Mouse (Mus musculus) retina, postnatal 7 days (tissue): Measurements from ENCODE around the gene Atp5h.

Experiments
- DNase-seq: peaks from one replicate; pipeline ENCODE4 v3.0.0-alpha.2; 2012; ENCODE audit warnings: low read depth, low spot score

The Atp5h gene

DNA sequence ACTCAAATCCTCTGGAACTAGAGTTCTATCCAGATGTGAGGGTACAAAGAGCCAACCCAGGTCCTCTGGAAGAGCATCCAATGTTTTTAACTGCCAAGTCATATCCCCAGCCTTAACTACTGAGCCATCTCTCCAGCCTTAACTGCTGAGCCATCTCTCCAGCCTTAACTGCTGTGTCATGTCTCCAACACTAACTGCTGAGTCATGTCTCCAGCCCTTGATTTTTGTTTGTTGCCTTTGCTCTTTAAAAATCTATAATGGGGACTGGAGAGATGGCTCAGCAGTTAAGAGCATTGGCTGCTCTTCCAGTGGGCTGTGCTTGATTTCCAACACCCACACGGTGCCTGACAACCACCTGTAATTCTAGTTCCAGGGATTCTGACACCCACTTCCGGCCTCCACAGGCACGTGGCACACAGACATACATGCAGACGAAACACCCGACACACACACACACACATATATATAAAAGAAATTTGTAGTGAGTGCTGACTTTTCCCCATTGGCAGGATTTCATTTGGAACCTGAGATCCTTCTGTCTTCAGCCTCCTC is 17.9 kb upstream of the Atp5h start:
- DNase-seq: no peak

DNA sequence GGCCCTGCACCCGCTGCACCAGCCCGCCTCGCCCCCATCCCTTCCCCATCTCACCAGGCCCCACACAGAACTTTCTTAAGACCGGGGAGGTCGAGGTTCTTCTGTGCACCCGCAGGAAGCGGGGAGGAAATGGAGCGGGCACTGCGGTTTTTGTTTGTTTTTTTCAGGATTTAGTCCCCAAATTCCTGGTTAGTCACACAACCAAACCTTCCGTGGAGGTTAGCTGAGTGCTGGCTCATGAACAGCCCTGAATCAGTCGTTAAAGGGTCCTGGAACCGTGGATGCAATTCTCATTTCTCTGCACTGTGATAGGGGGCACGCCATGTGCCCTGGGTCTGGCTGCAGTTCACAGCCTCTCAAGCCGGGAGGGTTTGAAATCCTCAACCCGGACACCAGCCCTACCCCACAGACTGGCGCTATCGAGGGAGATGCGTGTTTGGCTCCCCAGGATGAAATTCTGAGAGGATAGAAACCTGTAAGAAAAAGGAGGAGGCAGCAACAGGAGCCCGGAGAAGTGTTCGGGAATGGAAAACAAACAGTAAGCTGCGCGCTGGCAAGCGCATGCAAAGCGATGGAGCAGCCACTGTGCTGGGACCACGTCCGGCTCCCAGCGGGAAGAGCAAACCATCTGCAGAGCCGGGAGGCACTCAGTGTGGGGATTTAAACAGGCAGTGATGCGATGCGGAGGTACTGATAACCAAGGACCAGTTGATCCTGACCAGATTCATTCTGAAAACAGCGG is 16.0 kb upstream of the Atp5h start:
- DNase-seq: no peak

DNA sequence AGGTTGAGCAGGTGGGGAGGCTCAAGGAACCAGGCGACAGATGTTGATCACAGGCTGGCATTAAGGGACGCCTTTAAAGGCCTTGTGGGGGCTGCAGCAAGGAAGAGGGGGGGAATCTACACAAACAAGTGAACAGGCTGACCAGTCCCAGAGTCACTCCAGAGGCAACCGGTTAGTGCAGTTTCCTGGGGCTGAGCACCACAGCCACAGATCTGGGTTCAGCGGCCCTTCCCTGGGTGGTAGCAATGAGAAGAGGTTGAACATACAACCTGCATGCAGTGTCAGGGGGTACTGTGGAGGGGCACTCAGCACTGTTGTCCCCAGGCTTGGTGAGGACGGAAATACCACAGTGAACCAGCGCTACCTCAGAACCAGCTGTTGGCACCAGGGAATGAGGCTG is 13.6 kb upstream of the Atp5h start:
- no peak for DNase-seq

DNA sequence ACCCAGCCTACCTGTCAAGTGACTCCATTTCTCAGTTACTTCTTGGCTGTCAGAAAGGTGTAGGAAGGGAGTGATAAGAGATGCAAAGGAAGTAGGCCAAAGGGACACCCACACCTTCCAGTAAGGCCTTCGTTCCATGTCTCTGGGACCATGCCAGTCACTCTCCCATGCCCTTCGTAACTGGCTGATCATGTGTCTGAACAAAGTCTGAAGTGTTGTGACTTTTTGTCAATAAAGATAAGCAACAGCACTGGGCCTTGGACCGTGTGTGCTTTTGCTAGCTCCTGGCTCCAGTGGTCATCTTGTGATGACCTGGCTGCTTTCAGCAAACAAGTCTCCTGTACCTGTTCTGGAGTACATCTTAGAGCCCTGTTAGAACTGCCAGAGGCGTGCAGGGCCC is 13.1 kb upstream of the Atp5h start:
- DNase-seq: no peak

DNA sequence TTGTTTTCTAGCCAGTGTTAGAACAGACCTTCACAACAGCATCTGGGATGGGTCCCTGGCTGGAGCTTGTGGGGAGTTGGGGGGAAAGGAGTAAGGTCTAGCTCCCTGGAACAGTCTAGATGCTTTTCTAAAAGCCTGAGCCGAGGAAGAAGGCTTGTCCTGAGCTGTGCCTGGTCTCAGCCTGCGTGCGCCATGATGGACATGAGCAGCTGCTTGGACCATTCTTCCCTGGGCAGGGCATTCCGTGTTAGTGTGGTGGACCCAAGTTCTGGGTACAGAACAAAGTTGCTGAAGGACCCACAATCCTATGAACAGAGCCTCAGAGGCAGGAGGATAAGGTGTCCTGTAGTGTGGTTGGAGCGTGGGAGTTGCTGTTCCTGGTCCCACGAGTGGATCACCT is 10.8 kb upstream of the Atp5h start:
- DNase-seq: no peak

DNA sequence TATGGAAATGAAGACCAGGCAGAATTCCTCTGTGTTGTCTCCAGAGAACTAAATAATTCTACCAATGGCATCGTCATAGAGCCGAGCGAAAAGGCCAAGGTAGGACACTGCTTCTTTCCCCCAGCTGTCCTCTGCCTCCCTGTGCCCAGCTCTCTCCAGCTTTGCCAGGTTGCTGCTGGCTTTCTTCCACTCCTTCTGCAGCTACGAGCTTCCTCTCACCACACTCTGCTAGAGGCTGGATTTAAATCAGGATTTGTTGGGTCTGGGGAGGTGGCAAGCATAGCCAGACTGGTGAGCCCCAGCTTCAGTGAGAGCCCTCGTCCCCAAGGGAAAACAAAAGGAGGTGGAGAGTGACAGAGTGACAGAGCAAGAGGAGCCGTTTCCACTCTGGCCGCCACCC is 9.5 kb upstream of the Atp5h start:
- no peak for DNase-seq

DNA sequence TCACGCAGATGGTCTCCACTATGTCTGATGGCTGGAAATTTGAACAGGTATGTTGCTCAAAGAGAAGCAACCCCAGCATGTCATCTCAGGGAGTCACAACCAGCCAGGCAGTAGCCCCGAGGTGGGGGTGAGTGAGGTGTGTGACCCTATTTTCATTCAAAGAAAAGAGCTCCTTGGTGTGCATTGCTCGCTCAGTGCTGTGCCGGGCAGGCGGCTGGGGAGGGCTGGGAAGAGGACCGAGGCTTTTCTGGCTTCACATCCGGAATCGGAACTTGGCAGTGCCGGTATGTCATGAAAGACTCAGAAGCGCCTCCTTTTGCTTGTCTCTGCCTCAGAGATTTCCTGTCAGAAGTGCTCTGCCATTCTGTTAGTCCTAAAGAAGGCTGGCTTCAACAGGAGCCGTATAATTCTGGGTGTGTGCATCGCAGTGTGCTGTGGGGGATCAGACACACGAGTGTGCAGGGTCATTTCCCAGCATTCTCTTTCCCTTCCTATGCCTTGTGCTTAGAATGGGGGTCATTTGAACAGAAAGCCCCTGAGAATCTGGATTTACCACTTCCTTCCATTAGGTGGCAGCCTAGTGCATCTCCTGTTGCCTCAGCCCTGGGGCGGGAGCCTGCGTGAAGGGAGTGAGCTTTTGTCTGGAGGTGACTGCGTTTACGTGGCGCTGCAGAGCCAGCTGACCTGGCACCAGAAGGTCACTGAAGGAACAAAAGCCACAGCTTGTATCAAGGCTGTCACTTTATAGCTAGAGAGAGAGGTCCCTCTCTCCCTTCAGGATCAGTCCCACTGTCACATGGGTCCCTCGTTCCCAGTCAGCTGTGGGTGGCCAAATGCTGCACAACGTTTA is 7.9 kb upstream of the Atp5h start:
- DNase-seq: peak; percentile 79

DNA sequence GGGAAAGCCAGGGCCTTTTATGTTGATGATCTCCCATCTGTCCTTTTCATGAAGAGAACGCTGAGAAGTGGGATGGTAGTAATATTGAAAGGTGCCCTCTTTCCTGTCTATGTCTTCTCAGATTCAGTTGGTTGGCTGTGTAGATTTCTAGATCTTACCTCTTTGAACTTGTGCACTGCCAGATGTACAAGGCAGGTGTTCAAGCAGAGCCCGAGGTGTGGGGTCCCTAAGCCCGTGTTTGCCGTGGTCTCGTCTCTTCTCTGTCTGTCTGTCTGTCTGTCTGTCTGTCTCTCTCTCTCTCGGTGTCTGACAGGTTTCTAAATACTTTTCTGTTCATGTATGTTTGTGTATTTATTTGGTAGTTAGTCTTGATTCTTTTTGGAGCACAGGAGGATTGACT is 5.9 kb upstream of the Atp5h start:
- no peak for DNase-seq

DNA sequence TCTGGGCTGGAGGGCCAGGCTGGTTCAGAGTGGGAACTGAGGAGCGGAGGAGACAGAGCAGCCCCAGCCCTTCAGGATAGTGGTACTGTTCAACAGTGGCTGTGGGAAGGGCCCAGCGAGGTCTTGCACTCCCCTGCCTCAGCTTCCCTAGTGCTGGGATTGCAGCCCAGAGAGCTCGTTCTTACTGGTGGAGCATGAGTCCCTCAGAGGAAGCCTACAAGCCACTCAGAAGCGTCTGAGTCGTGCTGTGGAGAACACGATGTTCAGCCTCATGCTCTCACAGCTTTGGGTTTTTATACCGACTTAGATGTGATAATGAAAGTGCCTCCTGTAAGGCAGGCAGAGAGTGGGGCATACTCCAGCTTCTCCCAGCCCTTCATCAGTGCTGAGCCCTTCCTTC is 4.9 kb upstream of the Atp5h start:
- DNase-seq: no peak

DNA sequence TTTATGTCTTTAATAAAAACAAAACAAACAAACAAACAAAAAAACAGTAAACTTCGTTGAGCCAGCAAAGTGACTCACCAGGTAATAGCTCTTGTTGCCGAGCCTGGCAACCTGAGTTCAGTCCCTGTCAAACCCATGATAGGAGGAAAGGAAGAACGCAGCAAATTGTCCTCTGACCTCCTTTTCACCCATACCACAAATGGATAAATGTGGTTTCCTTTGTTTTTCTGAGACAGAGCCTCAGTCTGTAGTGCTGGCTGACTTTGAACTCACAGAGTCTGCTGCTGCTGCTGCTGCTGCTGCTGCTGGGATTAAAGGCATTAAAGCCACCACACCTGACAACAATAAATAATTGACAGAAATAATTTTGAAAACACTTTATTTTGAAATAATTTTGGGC is 3.3 kb upstream of the Atp5h start:
- DNase-seq: no peak

DNA sequence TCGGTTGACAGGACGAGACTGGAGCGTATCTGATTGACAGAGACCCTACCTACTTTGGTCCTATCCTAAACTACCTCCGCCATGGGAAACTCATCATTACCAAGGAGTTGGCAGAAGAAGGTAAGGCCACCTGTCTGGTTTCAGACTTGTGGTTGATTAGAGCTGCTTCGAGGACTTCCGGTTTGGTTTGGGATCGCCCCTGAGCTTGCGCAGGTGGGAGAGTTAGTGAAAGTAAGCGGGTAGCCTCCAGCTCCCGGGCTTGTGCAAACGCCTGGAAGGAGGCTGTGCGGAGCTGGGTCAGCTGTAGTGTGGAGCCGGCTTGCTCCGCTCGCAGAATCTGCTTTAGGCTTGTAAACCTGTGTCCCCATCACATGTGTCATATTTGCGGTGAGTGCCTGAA is 2.2 kb upstream of the Atp5h start:
- no peak for DNase-seq

DNA sequence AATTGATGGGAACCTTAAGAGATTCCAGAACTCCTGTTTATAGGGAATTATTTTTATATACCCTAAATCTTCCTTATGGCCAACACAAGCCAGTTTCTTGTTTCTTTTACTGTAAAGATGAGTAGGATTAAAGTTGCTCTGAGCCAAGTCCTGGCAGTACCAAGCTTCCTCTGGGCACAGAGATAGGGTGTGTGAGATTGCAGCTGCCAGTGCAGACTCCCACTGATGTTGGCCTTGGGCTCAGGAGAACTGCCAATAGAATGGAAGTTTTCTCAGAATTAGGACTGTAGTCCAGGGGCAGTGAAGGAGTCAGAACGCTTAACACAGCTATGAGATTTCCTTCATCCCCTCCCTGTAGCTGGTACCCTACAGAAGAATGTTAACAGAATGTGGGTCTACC is 1.6 kb upstream of the Atp5h start:
- no peak for DNase-seq

DNA sequence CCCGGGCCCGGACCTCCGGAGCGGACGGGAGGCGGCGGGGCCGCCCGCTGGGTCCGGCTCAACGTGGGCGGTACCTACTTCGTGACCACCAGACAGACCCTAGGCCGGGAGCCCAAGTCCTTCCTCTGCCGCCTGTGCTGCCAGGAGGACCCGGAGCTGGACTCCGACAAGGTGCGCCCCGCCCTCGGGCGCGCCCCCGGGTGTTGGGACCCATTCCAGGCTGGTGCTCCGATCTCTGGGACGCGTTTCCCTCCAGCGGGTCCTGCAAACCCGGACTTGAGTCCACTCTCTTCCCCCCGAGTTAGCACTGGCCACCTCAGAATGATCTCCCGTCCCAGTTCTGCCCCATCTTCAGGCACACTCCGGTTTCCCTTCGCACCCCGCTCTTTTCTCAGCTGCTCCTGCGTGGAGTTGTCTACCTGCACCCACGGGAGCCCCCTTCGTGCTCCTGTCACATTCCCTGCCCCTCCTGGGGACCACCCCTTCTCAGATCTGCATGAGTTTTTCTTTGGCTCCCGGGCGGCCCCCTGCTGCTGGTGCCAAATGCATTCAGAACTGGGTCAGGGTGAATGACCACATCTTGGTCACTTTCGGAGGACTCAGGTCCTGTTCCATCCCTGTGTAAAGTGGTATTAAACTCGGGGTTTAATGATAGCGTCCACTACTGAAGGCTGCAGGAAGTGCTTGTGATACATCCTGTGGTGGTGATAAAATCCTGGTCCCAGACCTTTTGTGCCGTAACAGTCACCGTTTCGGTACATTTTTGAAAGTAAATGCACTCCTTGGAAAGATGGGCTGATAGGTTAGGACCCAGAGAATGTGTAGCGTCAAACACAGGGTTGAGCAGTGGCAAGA is 801 bp upstream of the Atp5h start:
- no peak for DNase-seq

DNA sequence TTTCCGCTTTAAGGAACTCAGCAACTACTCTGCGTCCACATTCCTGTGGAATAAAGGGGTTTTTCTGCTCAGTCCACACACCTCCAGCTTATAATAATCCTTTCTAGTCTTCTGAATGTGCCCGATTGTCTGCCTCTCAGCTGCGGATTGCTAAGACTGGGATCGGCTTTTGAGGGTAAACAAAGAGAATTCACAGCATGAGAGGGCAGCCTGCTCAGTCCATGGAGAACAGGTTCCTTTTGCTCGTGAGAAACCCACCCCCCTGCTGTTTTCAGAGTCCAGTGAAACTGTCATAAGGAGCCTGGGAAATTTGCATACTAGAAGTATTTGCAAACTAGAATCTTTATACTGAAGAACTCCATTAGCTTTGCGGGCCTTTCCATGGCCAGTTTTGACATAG is 10.2 kb downstream of the Atp5h start:
- no peak for DNase-seq

DNA sequence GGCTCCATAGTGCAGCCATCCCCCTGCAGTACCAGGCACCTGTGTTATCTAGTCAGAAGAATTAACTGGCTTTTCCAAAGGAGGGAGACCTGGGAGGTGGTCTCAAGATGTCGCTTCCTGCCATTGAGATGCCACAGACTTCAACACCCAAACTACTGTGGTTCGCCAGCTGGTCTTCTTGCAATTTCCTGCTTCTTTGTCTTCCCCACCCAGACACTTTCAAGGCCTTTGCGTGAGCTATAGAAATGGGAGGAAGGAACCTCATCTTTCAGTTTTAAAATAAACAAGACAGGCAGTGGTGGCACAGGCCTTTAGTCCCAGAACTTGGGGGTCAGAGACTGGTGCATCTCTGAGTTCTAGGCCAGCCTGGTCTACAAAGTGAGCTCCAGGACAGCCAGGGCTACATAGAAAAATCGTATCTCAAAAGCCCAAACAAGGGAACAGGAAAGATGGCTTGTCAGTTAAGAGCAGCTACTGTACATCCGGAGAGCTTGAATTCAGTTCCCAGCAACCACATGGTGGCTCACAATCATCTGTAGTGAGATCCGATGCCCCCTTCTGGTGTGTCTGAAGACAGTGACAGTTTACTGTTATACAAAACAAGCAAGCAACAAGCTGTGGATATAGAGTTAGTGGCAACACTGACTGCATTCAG is 11.4 kb downstream of the Atp5h start:
- no peak for DNase-seq

DNA sequence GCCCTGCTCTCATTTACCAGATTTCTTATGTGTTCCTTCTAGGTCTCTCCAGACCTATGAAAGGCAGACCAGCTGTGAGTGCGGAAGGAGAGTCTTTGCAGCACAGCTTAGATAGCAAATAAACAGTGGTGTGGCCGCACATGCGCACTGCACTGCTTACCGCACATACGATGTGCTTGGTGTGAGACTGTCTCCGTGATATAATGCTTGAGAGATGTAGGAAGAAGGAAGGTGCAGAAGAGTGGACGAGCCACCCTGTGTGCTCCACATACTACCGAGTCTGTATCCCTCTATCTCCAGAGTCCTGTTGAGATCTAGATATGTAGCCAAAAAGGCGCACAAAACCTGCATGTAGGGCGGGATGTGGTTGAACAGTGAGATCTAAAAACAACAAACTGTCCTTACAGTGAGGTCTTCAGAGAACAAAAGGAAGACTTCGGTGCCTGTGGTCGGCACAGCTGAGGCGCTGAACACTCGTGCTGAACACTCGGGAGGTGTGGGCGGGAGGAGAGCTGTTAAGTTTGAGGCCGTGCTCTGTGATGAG is 12.8 kb downstream of the Atp5h start:
- no peak for DNase-seq

DNA sequence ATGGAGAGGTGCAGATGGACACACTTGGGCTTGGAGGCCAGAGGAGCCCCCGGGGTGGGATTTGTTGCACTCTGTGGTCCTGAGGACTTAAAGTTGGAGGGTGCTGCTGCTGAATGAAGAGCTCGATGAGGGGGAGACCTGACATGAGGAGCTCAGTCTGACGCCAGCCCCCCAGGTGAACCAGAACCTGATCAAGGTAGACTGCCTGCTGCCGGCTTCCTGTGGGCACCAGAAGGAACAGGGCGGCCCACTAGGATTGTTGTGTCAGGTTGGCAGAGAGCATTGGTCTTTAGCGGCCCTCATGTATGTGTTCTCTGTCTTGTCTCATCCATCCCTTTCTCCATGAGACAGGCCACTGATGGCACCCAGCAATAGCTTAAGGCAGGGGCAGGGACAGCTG is 14.0 kb downstream of the Atp5h start:
- no peak for DNase-seq

DNA sequence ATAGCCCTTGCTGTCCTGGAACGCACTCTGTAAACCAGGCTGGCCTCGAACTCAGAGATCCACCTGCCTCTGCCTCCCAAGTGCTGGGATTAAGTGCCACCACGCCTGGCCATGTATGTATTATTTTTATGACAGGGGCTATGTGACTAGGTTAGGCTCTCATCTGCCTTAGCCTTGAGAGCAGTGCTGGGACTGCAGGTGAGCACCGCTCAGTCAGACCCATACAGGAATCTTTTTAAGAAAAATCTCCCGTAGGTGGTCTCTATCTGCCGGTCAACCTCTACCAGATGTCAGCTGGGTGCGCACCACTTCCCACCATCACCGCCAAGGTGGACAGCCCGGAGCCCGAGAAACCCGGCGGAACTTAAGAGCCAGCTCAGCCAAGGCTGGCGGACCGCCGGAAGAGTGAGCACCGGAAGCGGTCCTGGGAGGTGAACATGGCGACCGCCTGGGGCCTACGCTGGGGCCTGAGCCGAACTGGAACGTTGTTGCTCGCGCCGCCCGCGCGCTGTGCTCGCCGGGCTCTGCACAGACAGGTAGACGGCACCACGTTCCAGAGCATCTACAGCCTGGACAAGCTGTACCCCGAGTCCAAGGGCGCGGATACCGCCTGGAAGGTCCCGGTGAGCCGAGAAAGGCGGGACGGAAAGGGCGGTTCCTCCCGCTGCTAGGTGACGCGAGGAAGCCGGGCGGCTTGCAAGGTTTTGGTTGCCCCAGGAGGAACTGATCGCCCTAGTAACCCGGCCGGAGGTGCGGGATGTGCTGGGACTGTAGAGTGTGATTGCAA is 16.2 kb downstream of the Atp5h start, which contains the start of gene Mrpl58:
Gene Mrpl58 (plus strand): TSS at position 415 of the 787 bp plus-strand sequence.
- peak; percentile 77 for DNase-seq

DNA sequence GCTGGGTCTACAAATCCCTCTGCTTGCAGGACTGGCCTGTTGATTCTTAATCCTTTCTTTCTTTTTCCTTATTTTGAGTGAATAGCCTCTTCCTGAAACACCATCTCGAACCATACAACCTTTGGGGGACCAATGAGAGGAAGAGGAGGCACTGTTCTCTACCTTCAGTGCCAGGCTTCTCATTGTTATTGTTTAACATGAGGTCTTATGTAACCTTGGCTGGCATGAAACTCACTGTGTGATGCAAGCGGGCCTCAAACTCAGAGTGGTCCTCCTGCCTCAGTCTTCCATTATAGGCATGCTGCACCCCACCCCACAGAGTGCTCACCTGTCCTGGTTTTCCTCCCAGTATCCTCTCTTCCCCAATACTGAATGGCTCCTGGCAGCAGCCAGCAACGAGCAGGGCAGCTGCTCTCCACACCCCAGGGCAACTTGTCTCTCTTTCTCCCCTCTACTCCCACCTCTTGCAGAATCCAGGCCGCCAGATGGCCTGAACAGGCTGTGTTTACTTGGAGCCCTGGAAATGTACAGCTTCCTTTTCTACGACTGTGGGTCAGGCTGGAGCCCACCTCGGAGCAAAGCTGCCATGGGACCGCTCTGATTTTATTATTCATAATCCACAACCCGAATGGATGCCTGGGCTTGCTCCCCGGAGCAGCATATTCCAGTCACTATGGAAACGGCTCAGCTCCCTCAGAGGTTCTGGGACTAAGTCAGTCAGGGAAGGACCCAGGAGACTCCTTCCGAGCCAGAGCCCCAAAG is 19.0 kb downstream of the Atp5h start:
- no peak for DNase-seq

DNA sequence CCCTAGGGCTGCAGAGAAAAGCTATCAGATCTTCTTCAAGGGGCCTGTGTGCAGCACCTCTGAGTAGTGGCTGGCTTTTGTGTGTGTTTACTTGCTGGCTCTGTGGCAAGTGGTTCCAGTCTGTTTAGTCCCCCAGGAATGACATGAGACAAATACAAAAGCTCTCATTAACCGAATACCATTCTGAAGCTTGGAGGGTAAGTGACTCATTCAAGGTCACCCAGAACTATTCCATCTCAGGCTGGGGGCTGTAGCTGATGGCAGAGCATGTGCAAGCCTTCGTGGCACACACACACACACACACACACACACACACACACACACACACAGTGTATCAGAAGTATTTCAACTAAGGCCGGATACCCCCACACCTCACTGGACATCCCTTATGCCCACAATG is 19.6 kb downstream of the Atp5h start:
- DNase-seq: no peak
